Mouse (Mus musculus) embryonic facial prominence, embryonic 15.5 days (tissue): ENCODE data around the gene Atf7. TPM values are rescaled to one million over a fixed set of nuclear protein-coding genes. Genes with fewer than 3 reads are reported as not detected.
"Not testable (repeated sequence)": the region's sequence is repeated elsewhere in the genome, so short reads cannot be mapped to it uniquely, and the experiment has no call there.

Source experiments
- ATAC-seq: fragments of 200-750 bp; cut with Nextera tagmentation; 2 replicates; pipeline ENCODE4 v1.8.0; 2017; ENCODE audit warnings: low read depth, moderate TSS enrichment; ENCODE audit not compliant: insufficient number of reproducible peaks, low FRiP score, low TSS enrichment
- H3K27ac ChIP-seq: fragments of 300-500 bp; sonication (generic); replicated peaks from 2 replicates; pipeline ENCODE4 v1.5.1; 2015; ENCODE audit warnings: mild to moderate bottlenecking, inconsistent platforms
- H3K27me3 ChIP-seq: fragments of 300-500 bp; sonication (generic); 2 replicates; pipeline ENCODE4 v1.6.1; 2015; ENCODE audit warnings: inconsistent platforms
- H3K36me3 ChIP-seq: fragments of 300-500 bp; sonication (generic); 2 replicates; pipeline ENCODE4 v1.6.1; 2015; ENCODE audit warnings: mild to moderate bottlenecking, inconsistent platforms
- H3K4me1 ChIP-seq: fragments of 300-500 bp; sonication (generic); 2 replicates; pipeline ENCODE4 v1.6.1; 2015; ENCODE audit warnings: inconsistent platforms
- H3K4me2 ChIP-seq: fragments of 300-500 bp; sonication (generic); replicated peaks from 2 replicates; pipeline ENCODE4 v1.6.1; 2015; ENCODE audit warnings: mild to moderate bottlenecking, inconsistent platforms
- H3K4me3 ChIP-seq: fragments of 300-500 bp; sonication (generic); replicated peaks from 2 replicates; pipeline ENCODE4 v1.5.1; 2015; ENCODE audit warnings: mild to moderate bottlenecking, inconsistent platforms
- H3K9ac ChIP-seq: fragments of 300-500 bp; sonication (generic); 2 replicates; pipeline ENCODE4 v1.6.1; 2015; ENCODE audit warnings: inconsistent platforms
- H3K9me3 ChIP-seq: fragments of 300-500 bp; sonication (generic); replicated peaks from 2 replicates; pipeline ENCODE4 v1.6.1; 2016; ENCODE audit warnings: inconsistent platforms
- WGBS: fragments of 180-500 bp; shearing (Covaris S2); methylation state at CpG from one replicate; pipeline ENCODE4 v1.1.7; 2015; 5-methylcytosine and 5-hydroxymethylcytosine counted together
- polyA plus RNA-seq: library from polyadenylated mRNA; unstranded; fragments of >200 nt; fragmentation: Nextera tagmentation; extraction: Ambion mirVana; gene quantifications from 2 replicates; pipeline ENCODE4 v1.2.1, GENCODE M21; 2015

Atf7 gene
- 51.3 and 53.7 TPM in 2 replicates for polyA plus RNA-seq

DNA sequence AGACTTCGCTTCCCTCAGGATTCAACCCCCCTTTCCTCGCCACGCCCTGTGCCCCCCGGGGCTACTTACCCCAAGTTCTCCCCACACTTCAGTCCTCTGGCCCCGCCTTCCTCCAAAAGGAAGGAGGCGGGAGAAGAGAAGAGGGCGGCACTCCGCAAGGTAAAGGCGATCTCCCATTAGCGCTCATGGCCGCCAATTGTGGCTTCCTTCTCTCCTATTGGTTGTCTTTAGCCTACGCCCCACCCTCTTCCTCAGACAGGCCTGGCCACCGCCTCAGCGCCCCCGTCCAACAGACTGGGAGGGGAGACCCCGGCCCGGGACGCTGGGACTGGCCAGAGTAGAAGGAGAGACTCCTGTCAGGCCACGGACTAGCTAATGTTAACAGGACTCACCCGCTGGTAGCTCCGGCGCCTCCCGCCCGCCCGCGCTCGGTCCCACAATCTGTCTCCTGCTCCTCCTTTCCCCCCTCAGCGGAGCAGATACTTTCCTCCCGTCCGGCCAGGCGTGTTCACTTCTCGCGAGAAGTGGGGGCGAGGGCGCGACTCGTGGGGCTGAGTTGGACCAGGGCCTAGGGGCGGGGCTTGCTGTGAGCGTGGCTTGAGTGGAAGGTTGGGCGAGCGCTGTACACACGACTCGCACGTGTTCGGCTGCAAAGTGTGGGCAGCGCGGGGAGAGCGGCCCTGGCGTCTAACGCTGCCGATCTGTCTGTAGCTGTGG is at the start of gene Atf7, which contains the start of gene Gm28047:
Gene Atf7, minus strand, starts transcription at position 495 of the 717 bp plus-strand sequence.
Gene Gm28047, minus strand, starts transcription at position 98 of the 717 bp plus-strand sequence.
- H3K9ac ChIP-seq = peak within 1 kb of the TSS; percentile 79
- H3K4me2 ChIP-seq = peak within 1 kb of the TSS; percentile 85
- H3K27ac ChIP-seq = peak within 1 kb of the TSS; percentile 100
- no peaks in the 10 kb centered on the region for H3K9me3 ChIP-seq
- H3K27me3 ChIP-seq = no peaks in the 10 kb centered on the region
- peak; percentile 99 for ATAC-seq
- H3K4me3 ChIP-seq = peak within 1 kb of the TSS; percentile 78
- no peaks in the 10 kb centered on the region for H3K36me3 ChIP-seq
- WGBS = under 1% methylated on average over 50 of the region's 51 CpGs
- peaks cover 21% of the 10 kb centered on the region for H3K4me1 ChIP-seq

DNA sequence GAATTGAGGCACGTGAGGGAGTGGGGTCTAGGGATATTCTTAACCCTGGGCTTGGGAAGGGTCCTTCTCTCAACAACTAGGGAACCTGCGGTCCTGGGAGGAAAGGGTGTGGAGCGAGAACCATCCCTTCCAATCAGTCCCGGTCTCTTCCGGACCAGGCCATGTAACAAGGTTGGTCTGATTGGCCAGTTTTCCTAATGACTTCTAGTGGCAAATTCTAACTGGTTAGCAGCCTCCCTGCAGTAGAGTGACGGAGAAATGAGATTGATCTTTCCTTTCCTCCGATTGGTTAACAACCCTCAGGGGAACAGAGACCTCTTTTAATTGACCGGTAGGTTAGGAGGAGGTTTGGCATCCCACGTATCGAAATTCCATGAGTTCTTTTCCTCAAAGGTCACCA is 48.3 kb upstream of the Atf7 start:
- peak overlapping the region; percentile 100 for H3K27ac ChIP-seq
- 5% methylated on average over 10 of the region's 10 CpGs for WGBS
- peak overlapping the region; percentile 76 for H3K4me2 ChIP-seq
- peaks cover 40% of the 10 kb centered on the region for H3K4me1 ChIP-seq
- H3K27me3 ChIP-seq = no peaks in the 10 kb centered on the region
- H3K9me3 ChIP-seq = no peaks in the 10 kb centered on the region
- no peak overlapping the region for H3K9ac ChIP-seq
- no peaks in the 10 kb centered on the region for H3K36me3 ChIP-seq
- ATAC-seq = peak; percentile 41
- peak overlapping the region; percentile 57 for H3K4me3 ChIP-seq

DNA sequence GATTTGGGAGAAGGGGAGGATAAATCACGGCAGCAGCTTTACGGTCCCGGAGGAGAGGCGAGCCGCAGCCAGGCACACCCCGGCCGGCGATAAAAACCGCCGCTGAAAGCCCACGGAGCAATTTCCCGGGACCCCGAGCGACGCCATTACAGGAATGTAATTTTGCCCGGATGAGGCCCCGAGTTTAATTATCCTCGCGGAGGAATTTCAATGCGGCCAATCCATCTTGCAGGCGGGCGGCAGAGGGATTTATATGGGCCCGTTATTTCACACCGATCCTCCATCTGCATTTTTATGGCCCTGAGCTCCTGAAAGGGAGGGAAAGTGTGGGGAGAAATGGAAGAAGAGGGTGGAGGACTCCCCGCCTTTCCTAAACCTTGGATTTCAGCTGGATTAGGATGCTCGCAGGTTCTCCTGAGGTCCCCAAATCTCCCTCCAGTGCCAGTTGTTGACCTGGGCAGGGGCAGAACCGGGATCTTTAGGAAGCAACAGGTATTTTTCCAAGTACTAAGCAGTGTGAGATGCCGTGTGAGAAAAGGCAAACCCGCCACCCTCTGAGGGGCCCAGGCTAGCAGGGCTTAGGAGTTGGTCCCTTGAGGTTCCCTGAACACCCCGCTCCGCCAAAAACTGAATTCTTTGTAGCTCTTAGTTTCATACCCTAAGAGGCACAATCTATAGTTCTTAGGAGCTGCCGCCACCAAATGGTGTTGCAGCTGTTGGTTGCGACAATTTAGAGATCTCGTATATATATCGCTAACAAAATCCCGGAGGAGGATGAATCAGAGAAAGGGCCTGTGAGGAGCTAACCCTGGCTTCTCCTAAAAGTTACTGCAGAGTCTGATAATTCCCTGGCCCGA is 47.2 kb upstream of the Atf7 start, which contains the start of gene Atp5g2:
Gene Atp5g2, minus strand, starts transcription at position 138 of the 857 bp plus-strand sequence.
- 2% methylated on average over 37 of the region's 37 CpGs for WGBS
- ATAC-seq = no peak
- peak within 1 kb of the TSS; percentile 57 for H3K4me3 ChIP-seq
- no peaks in the 10 kb centered on the region for H3K27me3 ChIP-seq
- H3K27ac ChIP-seq = peak within 1 kb of the TSS; percentile 100
- no peaks in the 10 kb centered on the region for H3K9me3 ChIP-seq
- peaks cover 6% of the 10 kb centered on the region for H3K36me3 ChIP-seq
- peak within 1 kb of the TSS; percentile 76 for H3K4me2 ChIP-seq
- peak within 1 kb of the TSS; percentile 73 for H3K9ac ChIP-seq
- H3K4me1 ChIP-seq = peaks cover 40% of the 10 kb centered on the region

DNA sequence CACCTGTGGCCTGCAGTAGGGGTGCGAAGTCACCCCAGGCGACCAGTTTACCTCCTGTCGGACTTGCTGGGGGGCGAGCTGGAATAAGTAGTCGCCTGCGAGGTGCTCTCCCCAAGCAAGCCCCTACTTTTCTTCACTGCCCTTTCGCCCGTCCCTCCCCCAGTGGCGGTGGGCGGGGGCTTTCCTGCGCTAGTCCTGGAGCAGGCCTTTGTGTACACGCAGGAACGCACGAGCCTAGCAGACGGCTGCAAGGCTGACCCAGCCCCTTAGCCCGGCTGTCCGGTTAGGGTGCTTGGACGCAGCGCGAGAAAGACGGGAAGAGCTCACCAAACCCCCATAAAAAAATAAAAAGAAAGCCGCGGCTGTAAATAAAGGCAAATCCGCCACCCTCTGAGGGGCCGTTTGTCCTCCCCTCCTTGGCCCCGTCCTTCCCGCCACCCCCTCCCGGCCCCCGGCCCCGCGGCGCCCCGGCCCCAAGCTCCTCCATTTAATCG is 46.5 kb upstream of the Atf7 start:
- H3K27me3 ChIP-seq = no peaks in the 10 kb centered on the region
- ATAC-seq = peak; percentile 77
- peak overlapping the region; percentile 100 for H3K27ac ChIP-seq
- peaks cover 13% of the 10 kb centered on the region for H3K36me3 ChIP-seq
- peak overlapping the region; percentile 57 for H3K4me3 ChIP-seq
- no peaks in the 10 kb centered on the region for H3K9me3 ChIP-seq
- peak overlapping the region; percentile 76 for H3K4me2 ChIP-seq
- H3K4me1 ChIP-seq = peaks cover 40% of the 10 kb centered on the region
- under 1% methylated on average over 30 of the region's 34 CpGs for WGBS
- H3K9ac ChIP-seq = peak overlapping the region; percentile 73

DNA sequence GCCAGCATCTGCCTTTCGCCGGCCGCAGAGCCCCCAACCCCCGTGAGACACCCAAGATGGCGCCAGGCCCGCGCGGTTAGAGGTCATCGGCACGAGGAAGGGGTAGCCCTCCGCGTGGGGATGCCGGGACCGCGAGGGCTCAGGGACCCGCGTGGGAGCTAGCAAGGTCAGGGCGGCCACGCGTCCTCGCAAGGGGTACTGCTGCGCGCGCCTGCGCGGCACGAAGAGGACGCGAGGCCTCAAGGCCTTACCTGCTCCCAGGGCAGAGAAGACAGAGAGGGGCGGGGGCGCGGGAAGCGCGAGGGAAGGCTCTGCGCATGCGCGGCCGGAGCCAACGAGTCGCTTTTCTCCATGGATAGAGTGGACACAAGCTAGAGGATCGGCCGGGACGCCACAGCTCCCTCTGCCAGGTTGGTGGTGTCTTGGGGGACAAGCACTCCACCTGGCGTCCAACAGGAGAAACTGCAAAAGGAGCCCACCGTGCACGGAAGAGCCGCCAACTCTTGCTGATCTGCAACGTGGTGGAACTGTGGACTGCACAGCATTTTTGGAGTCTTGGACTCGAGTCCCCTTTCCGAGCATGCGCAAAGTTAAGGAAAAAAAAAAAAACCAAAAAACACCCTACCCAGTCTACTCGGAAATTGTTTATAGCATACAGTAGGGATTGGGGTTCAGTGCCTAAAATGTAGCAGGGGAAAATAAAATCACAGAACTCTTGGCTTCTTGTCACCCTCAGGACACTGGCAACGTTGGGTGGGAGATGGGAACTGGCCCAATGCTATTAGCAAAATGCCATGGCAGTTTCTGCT is 45.7 kb upstream of the Atf7 start:
- Histone ChIP-seq H3K9me3 (no peaks in the 10 kb centered on the region), H3K4me2 (peak overlapping the region; percentile 76), H3K27me3 (no peaks in the 10 kb centered on the region), H3K27ac (peak overlapping the region; percentile 100), H3K9ac (peak overlapping the region; percentile 96), H3K4me1 (peaks cover 40% of the 10 kb centered on the region), H3K4me3 (peak overlapping the region; percentile 74), H3K36me3 (peaks cover 21% of the 10 kb centered on the region)
- whole genome bisulfite sequencing = 0% methylated on average over 53 of the region's 53 CpGs
- peak; percentile 91 for ATAC-seq

DNA sequence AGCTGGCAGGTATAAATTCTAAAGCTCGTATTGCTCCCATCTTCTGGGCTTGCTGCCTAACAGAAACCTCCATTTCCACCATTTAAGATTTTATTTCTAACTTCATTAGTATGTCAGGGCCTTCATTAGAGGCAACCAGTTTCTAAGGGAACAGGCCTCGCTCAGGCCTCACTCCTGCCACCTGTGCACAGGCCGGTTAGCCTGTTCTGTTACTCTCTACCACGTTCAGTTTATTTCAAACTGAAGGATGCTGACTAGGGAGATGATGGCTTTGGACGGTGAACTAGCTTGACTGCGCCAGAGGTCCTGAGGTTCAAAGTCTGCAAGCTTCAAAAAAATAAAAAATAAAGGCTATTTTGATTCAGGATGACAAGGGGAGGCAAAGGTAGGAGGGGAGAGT is 45.0 kb upstream of the Atf7 start:
- no peaks in the 10 kb centered on the region for H3K27me3 ChIP-seq
- H3K36me3 ChIP-seq = peaks cover 24% of the 10 kb centered on the region
- peak overlapping the region; percentile 100 for H3K27ac ChIP-seq
- 8% methylated on average over 6 of the region's 6 CpGs for WGBS
- H3K4me2 ChIP-seq = peak overlapping the region; percentile 76
- H3K9me3 ChIP-seq = no peaks in the 10 kb centered on the region
- H3K9ac ChIP-seq = peak overlapping the region; percentile 96
- ATAC-seq = no peak
- H3K4me1 ChIP-seq = peaks cover 40% of the 10 kb centered on the region
- H3K4me3 ChIP-seq = peak overlapping the region; percentile 74

DNA sequence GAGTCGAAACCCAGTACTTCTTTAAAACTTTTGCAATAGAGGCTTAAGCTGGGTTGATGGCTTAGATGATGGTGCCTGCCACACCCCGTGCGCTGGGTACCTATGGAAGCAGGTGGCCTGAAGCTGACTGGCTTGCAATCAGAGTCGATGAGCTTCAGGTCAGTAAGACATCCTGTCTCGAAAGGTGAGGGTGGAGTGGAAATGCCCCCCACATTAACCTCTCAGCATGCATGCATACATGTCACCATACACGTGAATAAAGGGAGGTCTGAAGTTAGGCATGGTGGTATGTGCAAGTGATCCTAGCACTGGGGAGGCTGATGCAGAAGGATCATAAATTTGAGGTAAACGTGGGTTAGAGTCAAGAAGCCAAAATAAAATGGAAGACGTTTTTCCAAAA is 44.3 kb upstream of the Atf7 start:
- ATAC-seq = no peak
- no peaks in the 10 kb centered on the region for H3K9me3 ChIP-seq
- H3K4me2 ChIP-seq = peak overlapping the region; percentile 76
- H3K27me3 ChIP-seq = no peaks in the 10 kb centered on the region
- peak overlapping the region; percentile 17 for H3K4me3 ChIP-seq
- no peak overlapping the region for H3K9ac ChIP-seq
- H3K36me3 ChIP-seq = peaks cover 30% of the 10 kb centered on the region
- H3K27ac ChIP-seq = no peak overlapping the region
- WGBS = 75% methylated on average over 8 of the region's 8 CpGs
- H3K4me1 ChIP-seq = peaks cover 40% of the 10 kb centered on the region

DNA sequence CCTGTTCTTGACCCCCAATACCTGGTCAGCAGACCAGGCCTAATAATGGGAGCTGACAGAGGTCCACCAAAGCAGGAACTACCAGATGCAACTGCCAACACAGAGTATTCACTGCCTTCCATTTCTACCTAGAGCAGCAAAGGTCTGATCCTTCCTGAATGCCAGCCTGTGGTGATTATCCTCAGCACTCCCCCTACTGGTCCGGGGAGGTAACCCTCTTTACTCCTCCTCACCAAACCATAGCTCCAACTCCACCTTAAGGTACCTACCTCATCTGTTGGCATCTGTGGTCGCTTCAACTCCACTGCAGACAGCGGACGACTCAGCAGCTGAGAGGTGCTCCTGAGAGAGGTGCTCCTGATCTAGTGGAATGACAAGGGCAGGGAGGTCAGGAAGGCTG is 40.2 kb upstream of the Atf7 start:
- peaks cover 16% of the 10 kb centered on the region for H3K4me1 ChIP-seq
- no peak overlapping the region for H3K4me3 ChIP-seq
- no peak overlapping the region for H3K27ac ChIP-seq
- H3K4me2 ChIP-seq = no peak overlapping the region
- H3K9ac ChIP-seq = no peak overlapping the region
- ATAC-seq = no peak
- peaks cover 64% of the 10 kb centered on the region for H3K36me3 ChIP-seq
- no peaks in the 10 kb centered on the region for H3K27me3 ChIP-seq
- H3K9me3 ChIP-seq = no peaks in the 10 kb centered on the region
- WGBS = 46% methylated on average over 4 of the region's 4 CpGs

DNA sequence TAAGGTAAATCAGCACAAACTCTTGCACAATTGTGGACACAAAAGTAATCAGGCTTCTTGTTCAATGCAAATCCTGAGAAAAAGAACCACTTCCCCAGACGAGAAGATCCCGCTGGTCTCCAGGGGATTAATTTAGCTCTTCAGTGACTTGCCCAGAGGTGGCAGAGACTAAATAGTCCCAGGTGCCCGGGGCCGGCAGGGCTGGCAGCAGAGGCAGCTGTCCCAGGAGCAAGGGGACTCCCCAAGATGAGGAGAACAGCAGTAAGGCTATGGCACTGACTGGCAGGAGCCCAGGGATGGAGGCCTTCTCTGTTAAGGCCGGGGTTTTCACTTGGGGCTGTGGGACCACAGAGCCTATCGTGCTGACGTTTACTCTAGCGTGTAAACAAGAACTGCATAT is 38.6 kb upstream of the Atf7 start:
- Histone ChIP-seq H3K4me1 (0 out of 2 replicates have a peak, but pooled peaks cover 2% of the 10 kb centered on the region), H3K9me3 (no peaks in the 10 kb centered on the region), H3K9ac (no peak overlapping the region), H3K36me3 (peaks cover 70% of the 10 kb centered on the region), H3K4me3 (no peak overlapping the region), H3K27me3 (no peaks in the 10 kb centered on the region), H3K27ac (no peak overlapping the region), H3K4me2 (no peak overlapping the region)
- 0 out of 2 replicates have a peak, but pooled peaks have one; percentile 10 for ATAC-seq
- 75% methylated on average over 8 of the region's 8 CpGs for WGBS

DNA sequence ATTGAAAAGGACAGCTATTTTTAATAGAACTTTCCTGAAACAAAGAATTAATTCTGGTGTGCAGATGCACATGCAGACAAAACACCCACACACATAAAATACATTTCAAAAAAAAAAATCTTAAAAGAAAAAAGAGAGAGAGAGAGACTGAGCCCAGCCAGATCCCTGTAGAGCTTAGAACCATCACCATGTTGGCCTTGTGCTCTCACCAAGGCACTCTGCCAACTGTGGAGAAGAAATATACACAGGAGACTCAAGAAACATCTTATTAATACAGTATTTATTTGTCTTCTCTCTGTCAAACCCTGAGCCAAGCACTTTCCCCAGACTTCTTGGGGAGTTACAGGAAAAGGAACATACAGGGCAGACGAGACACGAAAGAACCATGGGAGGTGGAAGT is 37.3 kb upstream of the Atf7 start:
- not testable (repeated sequence) for H3K27me3 ChIP-seq, H3K27ac ChIP-seq, H3K9ac ChIP-seq, H3K4me1 ChIP-seq, H3K4me2 ChIP-seq, H3K9me3 ChIP-seq, H3K4me3 ChIP-seq, ATAC-seq
- peaks cover 65% of the 10 kb centered on the region for H3K36me3 ChIP-seq
- WGBS = no CpG with 5 or more reads among the region's 2 CpGs
